Mouse (Mus musculus): ENCODE measurements at regions not wholly inside any gene's neighbourhood (a gene's known extent, or its start where the extent isn't known, plus 50 kb on each side); places are given as distances from the start of the nearest gene placed in this dataset.

DNA sequence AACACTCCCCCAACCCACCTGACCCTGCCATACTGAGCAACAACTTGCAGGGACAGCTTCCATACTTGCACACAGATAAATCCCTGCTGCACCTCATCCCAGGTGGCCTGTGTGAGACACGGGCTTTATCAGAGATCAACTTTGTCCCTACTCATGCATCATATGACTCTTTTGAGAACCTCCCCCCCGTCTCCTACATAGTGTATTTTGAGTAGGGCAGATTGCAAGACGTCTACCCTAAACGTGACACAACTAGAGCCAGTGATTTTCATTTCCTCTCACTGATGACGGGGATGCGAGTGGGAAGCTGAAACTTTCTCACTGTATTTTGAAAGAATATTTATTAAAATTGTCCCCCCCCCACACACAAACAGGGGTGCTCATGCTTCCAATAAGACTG lies 107.8 kb downstream of the Maf start:
- 92% methylated on average over 6 of the region's 6 CpGs for WGBS
- TF ChIP-seq CTCF (IDR thresholded peaks at IDR 0.05; ENCODE audit: borderline replicate concordance, control insufficient read depth, extremely low read depth, insufficient read depth, low read length, poor library complexity) = no peak
- TF ChIP-seq POLR2A (IDR thresholded peaks at IDR 0.05; ENCODE audit: control insufficient read depth, extremely low read depth, insufficient read depth, low read length, poor library complexity) = no peak

DNA sequence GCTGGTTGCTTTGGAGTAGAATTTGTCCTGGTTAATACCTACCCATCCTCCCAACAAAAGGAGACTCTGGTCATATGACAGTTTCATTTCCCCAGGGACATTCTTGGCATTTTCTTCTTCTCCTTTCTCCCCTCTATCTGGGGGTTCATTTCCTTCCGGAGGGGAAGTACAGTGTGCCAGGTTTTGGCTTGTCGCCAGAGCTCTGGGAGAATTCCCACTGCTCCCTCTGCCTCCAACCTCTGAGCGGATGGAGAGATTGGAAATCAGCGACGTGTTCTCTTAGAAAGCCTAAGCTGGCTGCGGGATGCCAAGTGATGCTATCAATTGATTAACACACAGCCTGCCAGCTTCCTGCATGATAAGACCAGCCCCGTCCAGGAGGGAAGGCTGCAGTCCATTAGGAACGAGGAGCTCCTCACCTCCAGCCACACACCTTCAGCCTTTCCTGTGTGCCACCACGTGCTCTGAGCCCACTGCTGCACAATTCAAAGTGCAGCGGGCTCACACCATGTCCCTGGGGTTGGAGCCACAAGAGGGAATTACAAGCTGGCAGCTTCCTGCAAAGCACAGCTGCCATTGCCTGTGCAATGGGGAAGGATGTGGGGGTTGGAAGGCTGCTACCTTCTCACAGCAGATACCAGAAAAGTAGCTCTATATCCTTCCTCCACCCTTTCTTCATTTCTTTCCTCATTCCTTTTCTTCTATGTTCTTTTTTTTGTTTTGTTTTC lies 110.2 kb downstream of the Maf start:
- no peak for DNase-seq
- H3K27me3 ChIP-seq (ENCODE audit: control insufficient read depth, insufficient read depth, low read length) = no peaks in the 10 kb centered on the region
- H3K4me1 ChIP-seq (replicated peaks; ENCODE audit: control insufficient read depth, insufficient read depth, low read length) = no peaks in the 10 kb centered on the region; the same call in 1 of the 2 replicates
- H3K36me3 ChIP-seq (ENCODE audit: control insufficient read depth, insufficient read depth, low read length) = no peaks in the 10 kb centered on the region
- H3K27ac ChIP-seq (ENCODE audit: control insufficient read depth, insufficient read depth, low read length) = no peak overlapping the region
- TF ChIP-seq CTCF (IDR thresholded peaks at IDR 0.05; ENCODE audit: borderline replicate concordance, control insufficient read depth, extremely low read depth, insufficient read depth, low read length, poor library complexity) (no peak), POLR2A (IDR thresholded peaks at IDR 0.05; ENCODE audit: control insufficient read depth, extremely low read depth, insufficient read depth, low read length, poor library complexity) (no peak)
- no peak overlapping the region for H3K4me3 ChIP-seq (ENCODE audit: control insufficient read depth, insufficient read depth, low read length)
- WGBS = 18% methylated on average over 10 of the region's 10 CpGs

More for the DNA sequence above, 107.8 kb downstream of the Maf start:
- Histone ChIP-seq H3K27ac (ENCODE audit: control insufficient read depth, insufficient read depth, low read length) (no peak overlapping the region), H3K36me3 (ENCODE audit: control insufficient read depth, insufficient read depth, low read length) (no peaks in the 10 kb centered on the region), H3K4me1 (replicated peaks; ENCODE audit: control insufficient read depth, insufficient read depth, low read length) (no peaks in the 10 kb centered on the region; the same call in 1 of the 2 replicates), H3K27me3 (ENCODE audit: control insufficient read depth, insufficient read depth, low read length) (no peaks in the 10 kb centered on the region), H3K4me3 (ENCODE audit: control insufficient read depth, insufficient read depth, low read length) (no peak overlapping the region)
- no peak for DNase-seq

DNA sequence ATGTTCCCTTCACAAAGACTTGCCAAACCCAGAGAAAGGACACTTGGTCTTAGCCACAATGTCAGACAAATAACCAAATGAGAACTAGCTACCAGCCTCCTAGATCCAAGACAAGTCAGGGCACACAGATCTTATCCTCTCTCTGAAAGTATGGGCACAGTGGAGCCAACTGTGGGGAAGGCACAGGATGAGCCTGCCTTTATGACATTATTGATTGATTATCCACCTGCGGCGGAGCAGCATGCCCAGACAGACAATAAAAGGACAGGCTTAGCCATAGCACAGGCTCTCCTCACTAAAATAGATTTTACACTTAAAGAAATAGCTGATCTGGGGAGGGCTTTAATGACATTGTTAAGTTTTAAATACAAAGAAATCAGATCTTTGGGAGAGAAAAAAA lies 117.9 kb downstream of the Maf start:
- Histone ChIP-seq H3K4me1 (replicated peaks; ENCODE audit: control insufficient read depth, insufficient read depth, low read length) (no peaks in the 10 kb centered on the region), H3K4me3 (ENCODE audit: control insufficient read depth, insufficient read depth, low read length) (no peak overlapping the region), H3K36me3 (ENCODE audit: control insufficient read depth, insufficient read depth, low read length) (no peaks in the 10 kb centered on the region), H3K27ac (ENCODE audit: control insufficient read depth, insufficient read depth, low read length) (no peak overlapping the region), H3K27me3 (ENCODE audit: control insufficient read depth, insufficient read depth, low read length) (no peaks in the 10 kb centered on the region)
- DNase-seq = no peak
- no peak for TF ChIP-seq POLR2A (IDR thresholded peaks at IDR 0.05; ENCODE audit: control insufficient read depth, extremely low read depth, insufficient read depth, low read length, poor library complexity)
- no peak for TF ChIP-seq CTCF (IDR thresholded peaks at IDR 0.05; ENCODE audit: borderline replicate concordance, control insufficient read depth, extremely low read depth, insufficient read depth, low read length, poor library complexity)
- WGBS = 94% methylated on average over 2 of the region's 2 CpGs

DNA sequence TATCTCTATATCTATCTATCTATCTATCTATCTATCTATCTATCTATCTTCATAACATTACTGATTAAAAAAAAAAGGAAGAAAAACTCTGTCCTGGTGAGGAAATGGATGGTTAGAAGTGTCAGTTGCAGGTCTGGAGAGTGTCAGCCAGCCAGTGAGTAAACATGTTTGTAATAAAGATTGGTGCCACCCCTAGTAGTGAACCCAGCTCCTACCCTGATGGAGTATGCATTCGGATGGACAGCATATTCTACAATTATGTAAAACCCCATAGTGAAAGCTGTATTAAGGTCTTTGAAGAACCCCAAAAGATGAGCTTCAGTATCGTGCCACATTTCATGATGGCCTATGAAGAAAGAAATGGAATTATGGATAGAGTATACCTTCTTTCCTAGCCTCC lies 118.5 kb downstream of the Maf start:
- 92% methylated on average over 2 of the region's 2 CpGs for WGBS
- DNase-seq = no peak
- Histone ChIP-seq H3K4me3 (ENCODE audit: control insufficient read depth, insufficient read depth, low read length) (no peak overlapping the region), H3K4me1 (replicated peaks; ENCODE audit: control insufficient read depth, insufficient read depth, low read length) (no peaks in the 10 kb centered on the region), H3K27me3 (ENCODE audit: control insufficient read depth, insufficient read depth, low read length) (no peaks in the 10 kb centered on the region), H3K36me3 (ENCODE audit: control insufficient read depth, insufficient read depth, low read length) (no peaks in the 10 kb centered on the region), H3K27ac (ENCODE audit: control insufficient read depth, insufficient read depth, low read length) (no peak overlapping the region)
- TF ChIP-seq POLR2A (IDR thresholded peaks at IDR 0.05; ENCODE audit: control insufficient read depth, extremely low read depth, insufficient read depth, low read length, poor library complexity) (no peak), CTCF (IDR thresholded peaks at IDR 0.05; ENCODE audit: borderline replicate concordance, control insufficient read depth, extremely low read depth, insufficient read depth, low read length, poor library complexity) (no peak)

DNA sequence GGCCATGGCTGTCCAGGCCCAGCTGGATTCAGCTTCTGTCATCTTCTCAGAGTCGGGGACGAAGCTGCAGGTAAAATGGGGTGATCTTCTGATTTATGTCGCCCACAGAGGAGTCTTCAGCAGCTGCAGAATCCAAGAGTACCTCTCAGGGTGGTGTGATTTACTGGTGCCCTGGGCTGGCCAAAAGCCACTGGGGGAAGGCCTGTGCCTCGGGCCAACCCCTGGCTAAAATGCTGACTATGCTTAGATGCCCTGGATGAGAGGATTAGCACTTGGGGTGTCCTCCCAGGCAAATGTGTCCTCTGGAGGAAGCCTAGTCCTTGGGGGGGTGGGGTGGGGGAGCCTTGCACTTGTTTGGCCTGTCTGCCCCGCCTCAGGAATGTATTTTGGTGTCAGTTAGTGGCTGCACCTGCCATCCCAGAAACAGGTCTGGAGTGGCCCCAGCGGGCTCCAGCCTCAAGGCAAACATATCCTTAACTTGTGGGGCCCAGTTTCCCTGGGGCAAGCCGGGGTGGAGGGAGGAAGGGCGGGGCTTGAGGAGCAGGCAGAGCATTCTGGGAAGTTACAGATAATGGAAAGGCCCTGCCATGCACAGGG lies 123.2 kb downstream of the Maf start:
- no peak overlapping the region for H3K27ac ChIP-seq (ENCODE audit: control insufficient read depth, insufficient read depth, low read length)
- TF ChIP-seq CTCF (IDR thresholded peaks at IDR 0.05; ENCODE audit: borderline replicate concordance, control insufficient read depth, extremely low read depth, insufficient read depth, low read length, poor library complexity) = no peak
- TF ChIP-seq POLR2A (IDR thresholded peaks at IDR 0.05; ENCODE audit: control insufficient read depth, extremely low read depth, insufficient read depth, low read length, poor library complexity) = no peak
- H3K4me1 ChIP-seq (replicated peaks; ENCODE audit: control insufficient read depth, insufficient read depth, low read length) = no peaks in the 10 kb centered on the region
- 87% methylated on average over 8 of the region's 8 CpGs for WGBS
- H3K27me3 ChIP-seq (ENCODE audit: control insufficient read depth, insufficient read depth, low read length) = no peaks in the 10 kb centered on the region
- H3K4me3 ChIP-seq (ENCODE audit: control insufficient read depth, insufficient read depth, low read length) = no peak overlapping the region
- no peak for DNase-seq
- H3K36me3 ChIP-seq (ENCODE audit: control insufficient read depth, insufficient read depth, low read length) = no peaks in the 10 kb centered on the region

DNA sequence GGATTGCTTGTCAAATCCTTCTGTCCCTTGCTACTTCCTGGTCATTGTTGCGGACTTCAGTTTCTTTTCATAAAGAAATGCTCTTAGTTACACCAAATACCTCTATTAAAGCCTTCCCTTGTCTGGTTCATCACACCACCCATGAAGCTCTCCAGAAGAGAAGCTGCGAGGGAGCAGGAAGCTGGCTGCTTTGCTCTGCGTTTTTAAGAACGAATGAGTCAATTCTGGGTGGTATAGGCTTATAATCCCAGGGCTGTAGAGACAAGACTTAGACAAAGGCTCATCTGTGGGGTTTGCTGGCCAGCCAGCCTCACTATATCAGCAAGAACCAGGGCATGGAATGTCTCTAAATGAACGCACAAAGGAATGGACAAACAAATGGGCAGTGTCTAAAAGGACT lies 124.4 kb downstream of the Maf start:
- Histone ChIP-seq H3K27ac (ENCODE audit: control insufficient read depth, insufficient read depth, low read length) (no peak overlapping the region), H3K4me3 (ENCODE audit: control insufficient read depth, insufficient read depth, low read length) (no peak overlapping the region), H3K36me3 (ENCODE audit: control insufficient read depth, insufficient read depth, low read length) (no peaks in the 10 kb centered on the region), H3K27me3 (ENCODE audit: control insufficient read depth, insufficient read depth, low read length) (no peaks in the 10 kb centered on the region), H3K4me1 (replicated peaks; ENCODE audit: control insufficient read depth, insufficient read depth, low read length) (no peaks in the 10 kb centered on the region)
- 89% methylated on average over 5 of the region's 5 CpGs for WGBS
- no peak for TF ChIP-seq POLR2A (IDR thresholded peaks at IDR 0.05; ENCODE audit: control insufficient read depth, extremely low read depth, insufficient read depth, low read length, poor library complexity)
- DNase-seq = no peak
